Mouse (Mus musculus): ENCODE results near the gene Slc15a1. TPM values are rescaled to one million over a fixed set of nuclear protein-coding genes. Genes with fewer than 3 reads are reported as not detected.

The Slc15a1 gene
- polyA plus RNA-seq (2012; rRNA removed): 0.04 TPM in 1 of 2 replicates, not detected in the other

- H3K27ac ChIP-seq (ENCODE audit: insufficient read depth, low read length): no peak within 1 kb of the TSS
- TF ChIP-seq POLR2A (IDR thresholded peaks at IDR 0.05; ENCODE audit: extremely low read depth, insufficient read depth, low read length) (no peak), CTCF (IDR thresholded peaks at IDR 0.05; ENCODE audit: extremely low read depth, insufficient read depth, low read length) (no peak)
- no peaks in the 10 kb centered on the region for H3K4me1 ChIP-seq (ENCODE audit: control insufficient read depth, insufficient read depth, low read length)
- H3K4me3 ChIP-seq (ENCODE audit: insufficient read depth, low read length): no peak within 1 kb of the TSS
These were observed at the start of gene Slc15a1 for GRCm38 (mm10) chr14:121504781-121505484. TSS of gene Slc15a1 (minus strand) at chr14:121505252.

- no peak for TF ChIP-seq CTCF (IDR thresholded peaks at IDR 0.05; ENCODE audit: extremely low read depth, insufficient read depth, low read length)
- Histone ChIP-seq H3K27ac (ENCODE audit: insufficient read depth, low read length) (no peak overlapping the region), H3K4me1 (ENCODE audit: control insufficient read depth, insufficient read depth, low read length) (no peaks in the 10 kb centered on the region), H3K4me3 (ENCODE audit: insufficient read depth, low read length) (no peak overlapping the region)
These were observed 48.7 kb upstream of the Slc15a1 start for GRCm38 (mm10) chr14:121553785-121554184.

- H3K27ac ChIP-seq (ENCODE audit: insufficient read depth, low read length): no peak overlapping the region
- TF ChIP-seq POLR2A (IDR thresholded peaks at IDR 0.05; ENCODE audit: extremely low read depth, insufficient read depth, low read length): no peak
- no peak for TF ChIP-seq CTCF (IDR thresholded peaks at IDR 0.05; ENCODE audit: extremely low read depth, insufficient read depth, low read length)
- no peaks in the 10 kb centered on the region for H3K4me1 ChIP-seq (ENCODE audit: control insufficient read depth, insufficient read depth, low read length)
- H3K4me3 ChIP-seq (ENCODE audit: insufficient read depth, low read length): no peak overlapping the region
These were observed 47.5 kb upstream of the Slc15a1 start for GRCm38 (mm10) chr14:121552586-121552985.

GRCm38 (mm10) chr14:121549834-121550233, 44.8 kb upstream of the Slc15a1 start:
- TF ChIP-seq POLR2A (IDR thresholded peaks at IDR 0.05; ENCODE audit: extremely low read depth, insufficient read depth, low read length) (no peak), CTCF (IDR thresholded peaks at IDR 0.05; ENCODE audit: extremely low read depth, insufficient read depth, low read length) (no peak)
- Histone ChIP-seq H3K27ac (ENCODE audit: insufficient read depth, low read length) (no peak overlapping the region), H3K4me3 (ENCODE audit: insufficient read depth, low read length) (no peak overlapping the region), H3K4me1 (ENCODE audit: control insufficient read depth, insufficient read depth, low read length) (no peaks in the 10 kb centered on the region)

- Histone ChIP-seq H3K27ac (ENCODE audit: insufficient read depth, low read length) (no peak overlapping the region), H3K4me1 (ENCODE audit: control insufficient read depth, insufficient read depth, low read length) (no peaks in the 10 kb centered on the region), H3K4me3 (ENCODE audit: insufficient read depth, low read length) (no peak overlapping the region)
- no peak for TF ChIP-seq CTCF (IDR thresholded peaks at IDR 0.05; ENCODE audit: extremely low read depth, insufficient read depth, low read length)
- TF ChIP-seq POLR2A (IDR thresholded peaks at IDR 0.05; ENCODE audit: extremely low read depth, insufficient read depth, low read length): no peak
These were observed 42.7 kb upstream of the Slc15a1 start for GRCm38 (mm10) chr14:121547745-121548144.

- H3K4me3 ChIP-seq (ENCODE audit: insufficient read depth, low read length): no peak overlapping the region
- TF ChIP-seq CTCF (IDR thresholded peaks at IDR 0.05; ENCODE audit: extremely low read depth, insufficient read depth, low read length) (no peak), POLR2A (IDR thresholded peaks at IDR 0.05; ENCODE audit: extremely low read depth, insufficient read depth, low read length) (no peak)
These were observed 41.6 kb upstream of the Slc15a1 start for GRCm38 (mm10) chr14:121546621-121547020.

GRCm38 (mm10) chr14:121545551-121546331, 40.7 kb upstream of the Slc15a1 start:
- H3K27ac ChIP-seq (ENCODE audit: insufficient read depth, low read length): no peak overlapping the region
- H3K4me1 ChIP-seq (ENCODE audit: control insufficient read depth, insufficient read depth, low read length): no peaks in the 10 kb centered on the region
- TF ChIP-seq POLR2A (IDR thresholded peaks at IDR 0.05; ENCODE audit: extremely low read depth, insufficient read depth, low read length): no peak
- no peak for TF ChIP-seq CTCF (IDR thresholded peaks at IDR 0.05; ENCODE audit: extremely low read depth, insufficient read depth, low read length)
- H3K4me3 ChIP-seq (ENCODE audit: insufficient read depth, low read length): no peak overlapping the region

More at GRCm38 (mm10) chr14:121546621-121547020, 41.6 kb upstream of the Slc15a1 start:
- H3K4me1 ChIP-seq (ENCODE audit: control insufficient read depth, insufficient read depth, low read length): no peaks in the 10 kb centered on the region
- H3K27ac ChIP-seq (ENCODE audit: insufficient read depth, low read length): no peak overlapping the region

- Histone ChIP-seq H3K27ac (ENCODE audit: insufficient read depth, low read length) (no peak overlapping the region), H3K4me3 (ENCODE audit: insufficient read depth, low read length) (no peak overlapping the region), H3K4me1 (ENCODE audit: control insufficient read depth, insufficient read depth, low read length) (no peaks in the 10 kb centered on the region)
- no peak for TF ChIP-seq CTCF (IDR thresholded peaks at IDR 0.05; ENCODE audit: extremely low read depth, insufficient read depth, low read length)
- TF ChIP-seq POLR2A (IDR thresholded peaks at IDR 0.05; ENCODE audit: extremely low read depth, insufficient read depth, low read length): no peak
These were observed 36.2 kb upstream of the Slc15a1 start for GRCm38 (mm10) chr14:121541262-121541661.

- Histone ChIP-seq H3K4me3 (ENCODE audit: insufficient read depth, low read length) (no peak overlapping the region), H3K4me1 (ENCODE audit: control insufficient read depth, insufficient read depth, low read length) (no peaks in the 10 kb centered on the region), H3K27ac (ENCODE audit: insufficient read depth, low read length) (no peak overlapping the region)
- TF ChIP-seq POLR2A (IDR thresholded peaks at IDR 0.05; ENCODE audit: extremely low read depth, insufficient read depth, low read length) (no peak), CTCF (IDR thresholded peaks at IDR 0.05; ENCODE audit: extremely low read depth, insufficient read depth, low read length) (no peak)
These were observed 29.4 kb upstream of the Slc15a1 start for GRCm38 (mm10) chr14:121534501-121534900.

- no peak for TF ChIP-seq POLR2A (IDR thresholded peaks at IDR 0.05; ENCODE audit: extremely low read depth, insufficient read depth, low read length)
- no peak for TF ChIP-seq CTCF (IDR thresholded peaks at IDR 0.05; ENCODE audit: extremely low read depth, insufficient read depth, low read length)
- H3K27ac ChIP-seq (ENCODE audit: insufficient read depth, low read length): no peak overlapping the region
- H3K4me3 ChIP-seq (ENCODE audit: insufficient read depth, low read length): no peak overlapping the region
- no peaks in the 10 kb centered on the region for H3K4me1 ChIP-seq (ENCODE audit: control insufficient read depth, insufficient read depth, low read length)
These were observed 25.8 kb upstream of the Slc15a1 start for GRCm38 (mm10) chr14:121530853-121531252.
